Mouse (Mus musculus) cerebral cortex, adult 2 months (tissue): ENCODE data around the gene Fanca.

Source experiments
- WGBS: fragments of 180-500 bp; shearing (Covaris S2); methylation state at CpG from one replicate; pipeline ENCODE4 v1.1.7; 2018; 5-methylcytosine and 5-hydroxymethylcytosine counted together

The Fanca gene

DNA sequence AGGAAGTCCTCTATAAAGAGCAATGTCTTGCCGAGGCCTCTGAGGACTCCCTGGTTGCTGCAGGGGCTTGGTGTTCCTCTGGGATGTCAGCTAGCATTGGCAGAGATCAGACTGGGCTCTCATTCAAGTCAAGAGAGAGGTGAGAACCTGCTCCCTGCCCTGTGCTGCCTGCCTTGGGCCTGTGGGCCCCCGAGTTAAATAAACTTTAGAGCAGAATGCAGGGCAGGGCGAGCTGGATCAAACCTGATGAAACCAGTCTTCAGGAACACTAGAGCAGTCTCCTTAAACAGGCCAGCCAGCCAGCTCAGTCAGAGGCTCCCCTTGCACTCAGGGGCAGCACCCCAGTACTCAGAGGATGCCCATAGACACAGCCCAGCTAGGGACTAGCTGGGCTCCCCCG, 46.5 kb downstream of the Fanca start:
- 78% methylated on average over 4 of the region's 4 CpGs for WGBS

DNA sequence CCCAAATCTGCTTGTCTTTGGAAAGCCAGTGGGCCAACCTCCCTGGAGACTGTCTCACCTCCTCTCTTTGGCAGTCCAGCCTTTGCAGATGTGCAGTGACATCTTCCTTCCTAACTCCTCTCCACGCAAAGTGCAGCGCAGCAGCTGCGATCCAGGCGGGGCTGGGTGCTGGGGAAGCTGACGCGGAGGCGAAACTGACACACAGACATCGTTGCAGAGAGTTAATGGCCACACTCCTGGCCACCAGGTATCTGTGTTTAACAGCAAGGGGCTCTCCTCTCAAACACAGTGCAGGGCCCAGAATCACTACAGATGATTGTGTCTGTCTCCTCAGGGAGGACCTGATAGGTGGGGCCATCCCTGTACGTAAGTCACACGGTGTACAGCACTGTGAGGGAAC, 47.2 kb downstream of the Fanca start:
- 80% methylated on average over 10 of the region's 10 CpGs for WGBS

DNA sequence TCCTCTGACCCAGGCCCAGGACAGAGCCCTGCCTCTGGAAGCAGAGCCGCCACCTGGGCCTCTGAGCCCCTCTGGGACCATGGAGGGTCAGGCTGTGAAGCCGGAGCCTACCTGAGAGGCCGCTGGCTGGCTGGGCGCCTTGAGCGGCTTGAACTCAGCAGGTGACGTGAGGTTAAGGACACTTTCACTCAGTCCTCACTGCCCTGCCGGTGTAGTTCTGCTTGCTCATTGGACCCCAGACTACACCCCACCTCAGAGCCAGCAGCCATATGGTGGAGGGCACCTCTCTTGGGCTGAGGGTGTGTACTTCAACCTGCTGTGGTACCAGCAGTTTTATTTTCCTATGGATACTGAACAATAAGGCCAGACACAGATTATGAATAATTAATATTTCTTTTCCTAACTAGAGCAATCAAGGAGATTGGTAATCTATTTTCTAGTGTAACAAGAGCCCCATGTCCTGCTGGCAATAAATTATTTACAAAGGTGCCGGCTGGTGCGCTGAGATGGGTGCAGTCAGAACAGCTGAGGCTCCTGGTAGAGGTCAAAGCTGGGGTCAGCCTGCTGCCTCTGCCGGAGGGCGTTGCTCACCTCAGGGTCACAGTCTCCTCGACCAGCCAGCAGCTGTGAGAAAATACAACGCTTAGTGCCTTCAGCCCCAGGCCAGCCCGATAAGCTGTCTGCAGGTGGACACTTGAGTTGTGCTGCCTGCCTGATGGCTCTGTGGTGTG, 50.3 kb downstream of the Fanca start:
- 90% methylated on average over 14 of the region's 14 CpGs for WGBS

DNA sequence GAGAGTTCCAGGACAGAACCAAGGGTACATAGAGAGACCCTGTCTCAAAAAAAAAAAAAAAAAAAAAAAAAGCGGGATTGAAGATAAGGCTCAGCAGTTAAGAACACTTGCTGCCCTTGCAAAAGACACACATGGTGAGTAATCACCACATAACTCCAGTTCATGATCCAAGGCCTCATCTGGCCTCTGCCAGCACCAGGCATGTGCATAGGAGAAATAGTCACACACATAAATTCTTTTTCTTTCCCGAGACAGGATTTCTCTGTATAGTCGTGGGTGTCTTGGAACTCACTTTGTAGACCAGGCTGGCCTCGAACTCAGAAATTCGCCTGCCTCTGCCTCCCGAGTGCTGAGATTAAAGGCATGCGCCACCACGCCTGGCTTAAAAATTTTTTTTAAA, 60.8 kb downstream of the Fanca start:
- 83% methylated on average over 7 of the region's 8 CpGs for WGBS

DNA sequence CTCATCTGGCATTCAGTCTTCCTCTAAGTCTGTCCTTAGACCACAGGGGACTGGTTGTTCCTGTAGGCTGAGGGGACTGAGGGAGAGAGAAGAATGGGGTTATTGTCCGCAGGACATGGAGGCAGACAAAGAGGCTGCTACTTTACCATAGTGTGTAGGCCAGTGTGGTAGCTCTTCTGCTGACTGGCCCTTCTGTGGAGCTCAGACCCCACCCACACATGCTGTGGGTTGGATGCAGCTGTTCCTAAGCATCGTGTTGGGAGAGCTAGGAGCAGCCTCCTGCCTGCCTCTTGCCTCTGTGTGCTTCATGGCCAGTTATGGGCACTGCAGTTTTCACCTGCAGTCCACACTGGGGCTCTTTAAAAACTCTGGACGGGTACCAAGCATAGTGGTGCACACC, 61.3 kb downstream of the Fanca start:
- 46% methylated on average over 3 of the region's 3 CpGs for WGBS

DNA sequence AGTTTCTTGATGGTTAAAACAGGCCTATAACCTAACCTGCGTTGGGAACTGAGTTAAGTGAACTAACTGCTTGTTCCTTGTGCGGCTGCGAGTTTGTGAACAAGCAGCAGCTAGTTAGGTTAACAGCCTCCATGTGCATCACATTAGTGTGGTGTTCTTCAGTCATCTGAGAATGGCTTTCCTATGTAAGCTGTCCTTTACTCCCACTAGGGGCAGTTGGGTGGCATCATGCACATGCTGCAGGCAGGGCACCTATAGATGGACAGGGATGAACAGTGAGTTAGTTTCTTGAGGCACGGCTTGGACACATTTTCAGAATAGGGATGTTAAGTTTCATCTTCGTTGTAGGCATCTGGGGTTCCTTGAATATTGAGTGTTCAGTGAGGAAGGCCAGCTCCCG, 63.2 kb downstream of the Fanca start:
- WGBS, result 52% methylated on average over 6 of the region's 6 CpGs

DNA sequence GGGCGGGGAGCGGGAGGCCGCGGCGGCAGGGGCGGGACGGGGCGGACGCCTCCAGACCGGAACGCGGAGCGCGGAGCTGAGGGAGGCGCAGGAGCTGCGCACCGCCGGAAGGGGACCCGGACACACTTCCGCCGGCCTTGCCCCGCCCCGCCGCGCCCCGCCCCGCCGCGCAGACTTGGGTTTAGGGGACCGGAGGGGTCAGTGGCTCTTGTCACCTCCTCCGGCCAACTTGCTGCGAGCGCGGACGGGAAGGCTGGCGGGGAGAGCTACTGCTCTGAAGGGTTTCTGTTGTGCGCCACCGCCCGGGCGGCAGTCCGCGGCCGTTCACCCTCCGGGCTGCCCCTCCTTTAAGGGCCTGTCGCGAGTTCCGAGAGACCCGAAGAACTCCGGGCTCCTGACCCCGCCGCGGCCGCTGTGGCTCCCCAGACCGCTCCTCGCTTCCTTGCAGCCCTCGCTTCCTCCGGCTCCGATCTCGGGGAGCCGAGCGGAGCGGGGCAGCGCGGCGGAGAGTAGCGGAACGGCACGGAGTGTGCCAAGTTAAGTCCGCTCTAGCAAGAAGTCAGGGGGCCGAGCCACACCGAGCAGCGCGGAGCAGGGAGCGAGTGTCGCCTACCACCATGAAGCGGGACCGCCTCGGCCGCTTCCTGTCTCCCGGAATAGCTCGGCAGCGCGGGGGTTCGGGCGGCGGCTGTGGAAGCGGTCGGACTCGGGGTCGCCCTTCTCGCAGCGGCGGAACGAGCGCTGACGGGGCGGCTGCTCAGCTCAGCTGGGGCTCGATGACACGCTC, 64.1 kb downstream of the Fanca start, which contains the start of the genes Zfp276 and Vps9d1:
TSS of gene Zfp276 (plus strand) at position 97 of the 787 bp plus-strand sequence.
TSS of gene Vps9d1 (minus strand) at position 250 of the 787 bp plus-strand sequence.
- under 1% methylated on average over 96 of the region's 99 CpGs for WGBS

DNA sequence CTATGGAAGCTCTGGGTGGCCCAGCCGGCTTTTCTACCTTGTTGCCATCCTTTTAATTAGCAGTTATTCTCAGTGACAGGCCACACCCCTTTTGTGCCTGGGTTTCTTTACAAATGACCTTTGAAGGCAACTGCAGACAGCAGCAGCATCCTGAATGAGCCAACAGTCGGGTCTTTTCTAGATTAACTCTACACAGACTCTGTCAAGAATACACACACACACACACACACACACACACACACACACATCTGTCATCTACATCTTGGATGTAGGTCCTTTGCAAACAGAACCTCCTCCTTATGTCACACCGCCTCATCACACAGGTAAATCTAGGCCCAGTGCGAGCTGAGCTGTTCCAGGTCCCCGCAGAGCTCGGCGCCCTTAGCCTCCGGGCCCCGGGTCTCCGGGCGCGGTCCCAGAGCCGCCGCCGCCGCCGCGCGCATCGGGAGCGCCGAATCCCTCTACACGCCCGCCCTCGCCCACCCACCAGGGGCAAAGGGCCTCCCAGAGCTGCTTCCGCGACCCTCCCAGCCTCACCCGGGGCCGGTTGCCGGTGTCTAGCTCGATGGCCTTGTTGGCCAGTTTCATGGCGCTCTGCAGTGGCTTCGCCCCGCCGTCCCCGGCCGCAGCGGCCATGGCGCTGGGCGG, 64.8 kb downstream of the Fanca start:
- under 1% methylated on average over 40 of the region's 40 CpGs for WGBS

DNA sequence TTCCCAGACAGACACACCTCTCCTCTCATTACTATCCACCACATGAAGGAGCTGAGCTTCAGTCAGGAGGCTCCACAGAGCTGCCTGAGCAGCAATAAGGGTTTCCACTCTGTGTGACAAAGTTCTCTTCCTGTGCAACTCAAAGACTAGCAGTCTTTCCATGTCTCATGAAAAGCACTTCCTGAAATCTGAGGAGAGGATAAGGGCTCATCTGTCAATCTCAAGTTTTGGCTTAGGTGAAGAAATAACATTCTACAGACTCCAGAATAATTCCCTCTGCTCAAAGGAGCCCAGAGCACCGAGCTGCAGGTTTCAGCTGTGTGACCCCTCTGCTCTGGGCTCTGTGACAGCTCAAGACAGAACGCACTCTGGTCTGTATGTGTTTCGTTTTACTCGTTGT, 65.5 kb downstream of the Fanca start:
- 27% methylated on average over 4 of the region's 4 CpGs for WGBS

DNA sequence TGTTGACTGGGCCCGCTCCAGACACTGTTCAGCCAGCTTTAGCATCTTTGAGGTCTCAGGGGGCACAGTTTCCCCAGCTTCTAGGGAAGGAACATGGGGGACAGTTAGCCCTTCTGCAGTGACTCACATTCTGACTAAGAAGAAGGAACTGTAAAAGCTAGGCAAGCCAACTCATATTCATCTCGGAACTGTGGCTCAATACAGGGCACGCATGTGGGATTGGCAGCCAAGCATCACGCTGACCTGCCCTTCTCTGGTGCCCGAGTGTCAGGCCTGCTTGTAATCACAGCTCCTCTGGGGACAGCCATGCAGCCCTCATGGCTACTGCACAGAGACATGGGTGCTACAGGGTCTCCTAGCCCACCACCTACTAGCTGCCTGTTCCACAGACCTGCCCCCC, 67.4 kb downstream of the Fanca start:
- WGBS, result 86% methylated on average over 5 of the region's 5 CpGs

DNA sequence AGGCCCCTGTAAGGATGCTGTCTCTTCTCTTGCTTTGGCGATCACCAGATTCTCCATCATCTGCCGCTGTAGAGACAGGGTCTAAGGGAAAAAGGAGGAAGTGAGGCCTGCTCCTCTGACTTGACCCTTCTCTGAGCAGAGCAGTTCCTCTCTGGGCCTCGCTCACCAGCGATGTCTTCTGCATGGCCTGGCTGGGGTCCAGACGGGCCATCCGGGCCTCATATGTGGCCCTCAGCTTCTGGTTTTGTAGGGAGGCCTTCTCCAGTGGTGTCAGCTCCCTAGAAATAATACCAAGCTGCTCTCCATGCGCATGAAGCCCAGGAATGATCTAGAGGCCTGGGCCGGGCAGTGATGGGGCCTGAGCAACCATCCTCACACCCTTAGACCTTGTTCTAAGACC, 69.8 kb downstream of the Fanca start:
- WGBS, result 88% methylated on average over 8 of the region's 8 CpGs

DNA sequence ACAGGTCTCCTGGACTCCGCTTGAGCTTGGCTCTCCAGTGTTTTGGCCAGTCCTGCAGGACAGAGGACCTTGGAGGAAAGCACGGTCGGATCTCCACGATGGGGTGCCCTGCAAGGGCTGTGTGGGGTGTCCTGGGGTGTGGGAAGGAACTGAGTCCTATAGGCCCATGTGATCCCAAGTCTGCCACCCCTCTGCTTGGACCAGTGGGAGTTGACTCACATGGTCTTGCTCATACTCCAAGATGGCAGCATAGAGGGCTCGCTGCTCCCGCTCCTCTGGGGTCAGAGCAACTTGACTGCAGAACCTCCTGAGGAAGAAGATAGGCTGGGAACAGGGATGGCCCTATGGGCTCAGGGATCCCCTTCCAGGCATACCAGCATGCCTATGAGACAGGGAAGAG, 70.6 kb downstream of the Fanca start:
- WGBS, result 95% methylated on average over 6 of the region's 6 CpGs

DNA sequence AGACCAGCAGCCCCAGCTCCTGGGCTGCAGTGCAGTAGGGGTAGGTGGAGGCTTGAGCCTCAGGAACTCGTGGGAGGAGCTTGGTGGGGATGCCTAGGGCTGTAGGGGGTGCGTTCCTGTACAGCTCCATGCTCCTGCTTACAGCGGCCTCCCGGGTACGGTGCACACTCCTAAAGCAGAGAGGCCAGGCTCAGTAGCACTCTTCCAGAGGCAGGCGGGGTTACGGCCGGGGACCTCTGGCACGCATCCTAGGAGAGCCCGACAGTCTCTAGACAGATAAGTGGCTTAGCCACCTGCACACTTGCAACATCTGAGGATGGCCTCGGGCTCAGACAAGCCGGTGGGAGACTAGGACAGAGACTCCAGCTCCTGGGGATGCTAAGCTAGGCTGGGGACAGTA, 72.8 kb downstream of the Fanca start:
- WGBS, result 82% methylated on average over 12 of the region's 12 CpGs

DNA sequence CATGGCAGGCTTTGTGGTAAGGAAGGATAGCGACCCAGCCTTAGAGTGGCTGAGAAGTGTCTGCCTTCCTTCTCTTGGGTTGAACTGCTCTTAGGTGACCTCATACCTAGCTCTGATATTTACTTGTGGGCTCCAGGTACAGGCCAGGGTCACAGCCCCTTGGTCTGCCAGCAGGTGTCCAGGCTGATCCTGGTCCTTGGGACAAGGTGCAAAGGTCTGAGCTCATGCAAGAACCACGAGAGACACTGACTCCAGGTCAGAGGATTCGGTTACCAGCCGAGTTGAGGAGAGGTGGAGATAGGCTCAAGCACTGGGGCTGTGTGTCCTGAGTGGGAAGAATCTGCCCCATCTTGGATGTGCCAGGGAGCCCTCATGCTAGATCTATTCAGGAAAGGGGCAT, 74.0 kb downstream of the Fanca start:
- WGBS, result 95% methylated on average over 4 of the region's 4 CpGs

DNA sequence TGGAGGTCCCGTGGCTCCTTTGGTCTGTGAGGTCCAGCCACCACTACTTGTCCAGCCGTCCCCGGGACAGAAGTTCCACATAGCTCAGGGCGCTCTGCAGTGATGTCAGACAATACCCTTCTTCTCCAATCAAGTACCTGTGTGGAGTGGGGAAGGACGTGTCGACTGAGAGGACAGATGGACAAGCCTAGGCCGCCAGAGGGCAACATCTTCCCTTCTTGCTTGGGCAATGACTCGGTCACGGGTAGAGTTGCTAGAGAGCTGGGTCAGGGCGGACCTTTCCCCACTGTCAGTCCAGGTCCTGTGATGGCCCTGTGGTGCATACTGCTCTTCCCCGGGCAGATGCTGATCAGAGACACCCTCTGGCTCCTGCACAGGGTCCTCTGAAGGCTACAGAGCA, 75.3 kb downstream of the Fanca start:
- 70% methylated on average over 11 of the region's 11 CpGs for WGBS

DNA sequence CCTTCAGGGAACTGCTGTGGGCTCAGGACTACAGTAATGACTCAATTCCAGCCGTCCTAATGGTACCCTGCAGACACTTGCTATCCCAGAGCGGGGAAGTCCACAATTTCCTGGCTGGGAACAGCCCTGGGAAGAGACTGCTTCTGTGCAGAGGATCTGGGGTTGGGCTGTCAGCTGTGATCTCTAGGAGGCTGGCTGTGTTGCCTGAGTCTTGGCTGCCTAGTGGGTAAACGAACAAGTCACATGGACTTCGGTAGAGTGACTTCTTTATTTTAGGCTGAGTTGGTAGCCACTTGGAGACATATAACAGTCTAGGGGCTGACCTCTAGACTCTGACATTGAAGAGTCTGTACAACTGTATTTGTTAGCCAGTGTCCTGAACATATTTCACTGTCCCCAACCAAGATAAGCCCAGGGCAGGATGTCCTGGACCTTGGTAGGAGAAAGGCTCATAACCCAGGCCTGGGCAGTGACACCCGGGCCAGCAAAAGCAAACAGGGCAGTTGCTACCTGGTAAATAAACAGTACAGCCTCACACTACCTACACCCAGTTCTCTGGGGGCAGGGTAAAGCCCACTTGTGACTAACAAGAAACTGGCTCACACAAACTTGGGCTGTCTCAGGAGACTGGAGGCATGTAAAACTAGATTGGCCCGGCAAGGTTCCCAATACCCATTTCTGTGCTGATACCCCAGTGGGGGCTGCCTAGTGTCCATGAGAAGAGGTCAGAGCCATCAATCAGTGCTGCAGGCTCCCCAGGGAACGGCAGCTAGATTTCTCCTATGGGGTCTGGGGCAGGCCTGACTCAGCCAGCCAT, 76.1 kb downstream of the Fanca start:
- 82% methylated on average over 7 of the region's 7 CpGs for WGBS

DNA sequence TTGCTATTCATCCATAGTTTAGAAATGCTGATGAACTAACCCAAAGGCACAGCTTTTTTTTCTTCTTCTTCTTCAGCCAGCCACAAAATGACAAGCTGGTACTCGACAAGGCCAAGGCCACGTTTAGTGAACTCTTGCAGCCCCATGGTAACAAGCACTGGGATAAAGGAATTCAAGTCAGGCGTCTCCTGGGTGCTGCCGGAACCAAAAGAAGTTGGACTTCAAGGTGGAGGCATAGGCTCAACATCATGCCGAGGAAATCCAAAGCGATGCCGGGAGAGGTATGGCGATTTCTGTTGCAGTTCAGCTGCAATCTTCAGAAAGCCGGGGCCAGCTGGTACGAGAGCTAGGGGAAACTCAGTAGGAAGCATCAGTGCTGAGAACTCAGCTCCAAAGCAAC, 79.0 kb downstream of the Fanca start:
- WGBS, result 64% methylated on average over 10 of the region's 10 CpGs

DNA sequence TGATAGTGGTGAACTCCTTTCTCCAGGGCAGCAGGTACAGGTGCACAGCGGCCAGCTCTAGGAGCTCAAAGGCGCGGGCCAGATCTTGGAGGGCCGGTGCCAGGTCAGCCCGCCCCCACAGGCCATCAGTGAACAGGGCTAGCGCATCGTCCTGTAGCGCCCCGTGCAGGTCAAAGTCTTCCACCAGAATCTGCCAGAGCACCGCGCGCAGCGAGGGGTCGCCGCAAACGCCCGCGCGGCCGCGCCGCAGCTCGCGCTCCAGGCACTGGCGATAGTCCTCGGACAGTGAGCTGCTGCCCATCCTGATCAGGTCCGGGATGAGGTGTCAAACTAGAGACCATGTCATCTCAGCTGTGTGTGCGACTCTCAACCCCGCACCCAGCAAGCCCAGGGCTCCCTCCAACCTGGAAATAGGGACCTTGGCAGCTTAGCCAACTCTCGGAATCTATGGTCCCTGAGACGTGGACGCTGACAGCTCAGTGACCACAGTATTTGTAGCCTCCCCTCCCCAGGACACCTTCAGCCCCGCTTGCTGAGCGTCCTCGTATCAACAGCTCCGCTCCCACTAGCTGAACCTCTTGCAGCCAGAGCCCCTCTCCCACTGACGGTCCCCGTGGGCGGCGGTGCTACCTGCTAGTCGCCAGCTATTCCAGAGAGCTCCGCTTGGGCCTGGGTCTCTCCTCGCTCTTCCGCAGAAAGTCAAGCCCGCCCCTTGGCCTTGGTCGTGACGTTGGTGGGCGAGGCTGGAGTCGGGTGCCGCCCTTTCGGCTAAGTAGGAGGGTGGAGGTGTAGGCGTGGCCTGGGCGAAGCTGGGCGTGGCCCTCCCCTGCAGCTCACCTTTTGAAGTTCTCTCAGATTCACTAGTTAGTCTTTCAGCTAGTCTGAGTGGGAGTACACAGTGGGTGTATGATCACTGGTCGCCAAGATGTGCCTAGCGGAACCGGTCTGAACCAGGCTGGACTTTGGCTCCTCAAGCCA, 82.6 kb downstream of the Fanca start, which contains the start of gene Spata2l:
TSS of gene Spata2l (minus strand) at position 714 of the 978 bp plus-strand sequence.
- under 1% methylated on average over 57 of the region's 57 CpGs for WGBS

DNA sequence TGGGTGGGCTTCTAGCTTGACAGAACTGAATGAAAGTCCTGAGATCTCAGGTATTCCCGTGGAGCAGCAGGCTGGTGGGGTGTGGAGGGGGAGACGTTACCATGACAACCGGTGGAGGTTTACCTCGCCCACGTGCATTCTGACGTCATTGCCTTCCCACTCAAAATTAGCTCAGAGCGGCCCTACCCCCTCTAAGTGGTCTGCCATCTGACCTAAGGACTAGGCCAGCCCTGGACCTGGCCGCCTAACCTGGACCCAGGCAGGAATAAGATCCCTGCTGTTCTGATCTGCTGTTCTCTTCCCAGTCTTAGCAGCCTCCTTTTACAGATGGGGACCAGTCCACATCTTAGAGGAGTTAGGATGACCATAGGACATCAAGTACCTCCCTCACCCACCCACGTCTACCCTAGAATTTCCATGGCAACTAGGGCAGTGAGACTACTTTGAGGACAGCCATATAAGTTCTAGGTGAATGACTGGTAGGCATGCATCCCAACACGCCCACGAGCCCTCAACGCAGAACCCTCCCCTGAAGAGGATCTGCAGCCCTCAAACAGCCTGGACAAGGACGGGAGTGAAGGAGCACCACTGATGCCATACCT, 83.4 kb downstream of the Fanca start:
- 12% methylated on average over 13 of the region's 13 CpGs for WGBS

DNA sequence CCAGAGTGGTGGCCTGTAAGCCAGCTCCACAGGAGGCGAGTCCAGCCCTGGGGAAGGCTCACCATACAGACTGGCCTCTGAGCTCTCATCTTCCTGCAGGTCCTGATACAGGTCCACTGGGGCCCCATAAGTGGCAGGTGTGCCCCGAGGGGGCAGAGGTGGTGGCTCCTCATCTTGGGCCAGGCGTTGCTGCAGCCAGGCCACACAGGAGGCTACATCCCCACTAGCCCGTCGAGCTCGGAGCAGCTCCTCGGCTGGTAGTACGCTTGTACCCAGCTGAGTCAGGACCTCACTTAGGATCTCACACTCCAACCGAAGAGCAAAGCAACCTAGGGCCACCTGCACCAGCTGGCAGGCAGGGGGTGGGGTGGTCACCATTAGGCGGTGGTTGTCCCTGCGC, 84.6 kb downstream of the Fanca start:
- 51% methylated on average over 11 of the region's 11 CpGs for WGBS
